Mouse (Mus musculus): Measurements from ENCODE around the gene Clca3a1. TPM values are rescaled to one million over a fixed set of nuclear protein-coding genes. Genes with fewer than 3 reads are reported as not detected.

Gene Clca3a1
- total and polyA plus RNA-seq, 3 experiments = 0.27 TPM; not detected in 2

DNA sequence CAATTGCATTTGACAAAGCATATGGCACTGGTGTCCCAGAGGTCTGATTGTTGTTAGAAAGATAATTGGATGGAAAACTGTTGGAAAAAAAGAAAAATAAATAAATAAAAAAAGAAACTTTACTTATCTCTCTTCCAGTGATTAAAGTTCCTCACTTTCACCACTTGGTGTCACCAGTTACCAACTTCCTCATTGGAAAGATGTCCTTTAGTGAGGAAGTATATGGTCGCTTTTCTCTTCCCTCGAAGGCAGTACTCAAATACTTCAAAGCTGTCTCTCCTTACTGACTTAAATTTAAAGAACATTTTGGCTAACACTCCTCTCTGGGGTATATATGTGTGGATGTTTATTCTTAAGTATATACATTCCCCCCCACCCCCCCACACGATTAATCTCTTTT, 68.7 kb downstream of the Clca3a1 start (continued):
- no peak for TF ChIP-seq SIN3A (IDR thresholded peaks at IDR 0.05; ENCODE audit: low read length)
- no peak for TF ChIP-seq MEF2A (IDR thresholded peaks at IDR 0.05; ENCODE audit: borderline replicate concordance, low read depth, low read length)
- no peak for TF ChIP-seq MAX (IDR thresholded peaks at IDR 0.05; ENCODE audit: low read length)
- no peak for TF ChIP-seq ETS1 (conservative IDR thresholded peaks at IDR 0.05; ENCODE audit: low read depth, low read length)
- no peak for TF ChIP-seq NELFE (IDR thresholded peaks at IDR 0.05; ENCODE audit: low read depth, low read length)
- no peak for TF ChIP-seq HCFC1 (IDR thresholded peaks at IDR 0.05; ENCODE audit: low read depth, low read length)
- TF ChIP-seq USF2 (conservative IDR thresholded peaks at IDR 0.05; ENCODE audit: low read depth, low read length) = no peak
- peak; percentile 90 for TF ChIP-seq RAD21 (IDR thresholded peaks at IDR 0.05; ENCODE audit: low read depth, low read length)

DNA sequence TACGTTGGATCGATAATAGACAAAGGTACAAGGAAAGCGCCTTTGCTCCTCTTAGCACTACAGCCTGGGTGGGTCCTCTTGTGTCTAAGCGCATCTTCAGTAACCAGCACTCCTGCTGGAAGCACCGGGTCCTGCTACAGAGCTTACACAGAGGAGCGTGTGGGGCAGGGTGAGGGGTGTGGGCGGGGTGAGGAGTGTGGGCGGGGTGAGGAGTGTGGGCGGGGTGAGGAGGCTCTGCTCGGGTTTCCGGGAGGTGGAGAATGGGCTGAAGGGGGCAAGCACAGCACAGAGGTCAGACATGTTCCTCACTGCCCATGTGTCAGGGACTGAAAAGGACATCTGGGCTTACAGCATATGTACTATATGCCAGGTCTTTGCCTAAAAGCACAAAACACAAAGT, 71.5 kb downstream of the Clca3a1 start:
- no peaks in the 10 kb centered on the region for H3K79me2 ChIP-seq (replicated peaks; ENCODE audit: control insufficient read depth, extremely low read depth, insufficient read depth, poor library complexity, severe bottlenecking)
- peaks cover 38 to 71% of the 10 kb centered on the region in 2 experiments for H3K36me3 ChIP-seq (replicated peaks in 1 of 2; ENCODE audit: control insufficient read depth in 1 of 2, insufficient read depth in 1 of 2, low read length in 1 of 2)
- H3K27me3 ChIP-seq (replicated peaks) = no peaks in the 10 kb centered on the region
- dilution Hi-C loops (cut with MboI; ENCODE audit: extremely low pct_ligation_motif_present, extremely low pct_unique_long_range_greater_than_20kb, low sequenced_read_pairs) (no loop called here), in situ Hi-C loops (cut with MboI; ENCODE audit: low pct_ligation_motif_present, low pct_unique_long_range_greater_than_20kb, low sequenced_read_pairs) (no loop called here)
- H3K4me1 ChIP-seq (ENCODE audit: control insufficient read depth in 1 of 2, insufficient read depth in 2 of 2) = peaks cover 8 to 43% of the 10 kb centered on the region in 2 experiments
- no peaks in the 10 kb centered on the region for H3K9me3 ChIP-seq (replicated peaks; ENCODE audit: low read length)
- no peak overlapping the region for H3K4me2 ChIP-seq (ENCODE audit: insufficient read depth, low read depth, poor library complexity, severe bottlenecking)
- no peak for TF ChIP-seq EP300 (IDR thresholded peaks at IDR 0.05; ENCODE audit: low read length)
- TF ChIP-seq MAX (IDR thresholded peaks at IDR 0.05; ENCODE audit: low read length) = no peak
- no peak for TF ChIP-seq UBTF (IDR thresholded peaks at IDR 0.05; ENCODE audit: low read depth, low read length)
- no peak for TF ChIP-seq NRF1 (IDR thresholded peaks at IDR 0.05; ENCODE audit: low read depth, low read length)
- TF ChIP-seq CHD1 (IDR thresholded peaks at IDR 0.05; ENCODE audit: low read depth, low read length) = no peak
- no peak for TF ChIP-seq SIN3A (IDR thresholded peaks at IDR 0.05; ENCODE audit: low read length)
- no peak for TF ChIP-seq IRF4 (IDR thresholded peaks at IDR 0.05; ENCODE audit: low read depth, low read length)
- TF ChIP-seq BHLHE40 (IDR thresholded peaks at IDR 0.05; ENCODE audit: low read depth, low read length) = no peak
- TF ChIP-seq ELF1 (IDR thresholded peaks at IDR 0.05; ENCODE audit: low read depth, low read length) = 0 out of 2 replicates have a peak, but pooled peaks have one; percentile 6
- no peak for TF ChIP-seq POLR2A (IDR thresholded peaks at IDR 0.05; ENCODE audit: low read depth, low read length)
- peak; percentile 5; the same call in 1 of the 2 replicates for TF ChIP-seq RAD21 (IDR thresholded peaks at IDR 0.05; ENCODE audit: low read depth, low read length)
- no peak for TF ChIP-seq CHD2 (IDR thresholded peaks at IDR 0.05; ENCODE audit: low read length)
- no peak for TF ChIP-seq MYC (IDR thresholded peaks at IDR 0.05; ENCODE audit: low read depth, low read length)
- TF ChIP-seq MAZ (IDR thresholded peaks at IDR 0.05; ENCODE audit: low read depth, low read length) = 0 out of 2 replicates have a peak, but pooled peaks have one; percentile 42
- TF ChIP-seq HCFC1 (IDR thresholded peaks at IDR 0.05; ENCODE audit: low read depth, low read length) = no peak
- TF ChIP-seq E2F4 (IDR thresholded peaks at IDR 0.05; ENCODE audit: insufficient replicate concordance, low read depth, low read length) = no peak
- no peak for TF ChIP-seq TCF12 (IDR thresholded peaks at IDR 0.05; ENCODE audit: low read depth, low read length)
- H3K4me3 ChIP-seq (replicated peaks in 1 of 3; ENCODE audit: low read depth in 2 of 3, low read length in 2 of 3, poor library complexity in 1 of 3) = no peak overlapping the region
- no peak overlapping the region for H3K27ac ChIP-seq (ENCODE audit: insufficient read depth, low read depth)
- peak; percentile 87 for DNase-seq (ENCODE audit: extremely low read depth)
- H3K9ac ChIP-seq (ENCODE audit: insufficient read depth, low read depth) = no peak overlapping the region

Data from CH12.LX (cell line).